23 mouse cellular contexts compared by ENCODE assay signal in the genomic region with DNA sequence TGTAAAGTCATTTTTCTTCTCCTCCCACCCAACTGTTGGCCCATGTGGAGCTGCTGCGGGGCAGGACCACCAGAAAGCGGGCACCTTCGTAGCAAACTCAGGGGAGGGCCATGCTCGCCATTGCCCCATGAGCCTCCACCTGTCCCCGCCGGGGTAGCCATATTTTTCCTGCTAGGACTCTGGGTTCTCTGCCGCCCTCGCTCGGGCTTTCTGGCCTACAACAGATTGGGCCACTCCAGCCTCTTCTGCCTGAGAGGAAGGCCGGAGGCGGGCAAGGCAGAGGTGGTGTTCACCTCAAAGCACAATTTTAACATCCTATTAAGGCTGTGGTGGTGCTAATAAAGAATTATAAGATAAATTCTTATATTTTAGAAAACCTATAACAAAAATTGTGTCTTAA. TPM values are rescaled to one million over a fixed set of nuclear protein-coding genes. Genes with fewer than 3 reads are reported as not detected.
"Had no signal": no experiment of that assay in that cellular context is flagged by ENCODE, and none has a peak within 500 bp of the region (broad histone marks: within the 10 kb centered on the region; RNA-seq: fewer than 3 reads in every experiment).

No protein-coding gene starts in this region.

- H3K36me3 ChIP-seq: neural tube, embryonic 15.5 days; stomach, embryonic 15.5 days had no signal

- H3K9ac ChIP-seq: neural tube, embryonic 15.5 days; stomach, embryonic 15.5 days had no signal

- H3K4me3 ChIP-seq: neural tube, embryonic 15.5 days; stomach, embryonic 15.5 days had no signal

- H3K9me3 ChIP-seq: neural tube, embryonic 15.5 days; stomach, embryonic 15.5 days had no signal

- H3K27ac ChIP-seq: neural tube, embryonic 15.5 days; stomach, embryonic 15.5 days; stomach, postnatal 0 days had no signal

- DNase-seq: retina, postnatal 1 day; right cerebral cortex, adult 18-20 months; right cerebral cortex, postnatal 14 days; right cerebral cortex, postnatal 25 days; right cerebral cortex, postnatal 4 days; spleen, adult 18-20 months; thymus, adult 18-20 months; thymus, adult 2 months; thymus, postnatal 14 days; thymus, postnatal 25 days; thymus, postnatal 36 days; thymus, postnatal 4 days had no signal

- H3K4me2 ChIP-seq: neural tube, embryonic 15.5 days; stomach, embryonic 15.5 days had no signal

- H3K4me1 ChIP-seq: neural tube, embryonic 15.5 days; stomach, embryonic 15.5 days had no signal

- H3K27me3 ChIP-seq: neural tube, embryonic 15.5 days; stomach, embryonic 15.5 days had no signal

RNA-seq across cellular contexts. Expression of a gene that starts 26.7 kb away (rescaled TPM):
- total RNA-seq: neutrophil, adult 5-6 weeks had no signal
- polyA plus RNA-seq: stomach, embryonic 14.5 days; stomach, embryonic 15.5 days had no signal

RNA-seq across cellular contexts. Expression of a gene that starts 41.6 kb away (rescaled TPM):
- total RNA-seq: neutrophil, adult 5-6 weeks had no signal
- polyA plus RNA-seq: neural tube, embryonic 14.5 days; neural tube, embryonic 15.5 days; small intestine, adult 2 months; stomach, embryonic 14.5 days; stomach, embryonic 15.5 days; stomach, embryonic 16.5 days; thymus, postnatal 0 days had no signal

RNA-seq across cellular contexts. Expression of a gene that starts 41.6 kb away (rescaled TPM):
- total RNA-seq: neutrophil, adult 5-6 weeks had no signal
- polyA plus RNA-seq: neural tube, embryonic 14.5 days; neural tube, embryonic 15.5 days; small intestine, adult 2 months; spleen, adult 2 months; stomach, embryonic 14.5 days; stomach, embryonic 15.5 days; stomach, embryonic 16.5 days; testis, adult 2 months had no signal
